Mouse (Mus musculus): Measurements from ENCODE around the gene Olfr115. TPM values are rescaled to one million over a fixed set of nuclear protein-coding genes. Genes with fewer than 3 reads are reported as not detected.

Olfr115 gene
- not detected in 2 replicates for total RNA-seq (2021)
- long read RNA-seq, experiment 1 = 0 reads
- long read RNA-seq, experiment 2 = 0 reads

DNA sequence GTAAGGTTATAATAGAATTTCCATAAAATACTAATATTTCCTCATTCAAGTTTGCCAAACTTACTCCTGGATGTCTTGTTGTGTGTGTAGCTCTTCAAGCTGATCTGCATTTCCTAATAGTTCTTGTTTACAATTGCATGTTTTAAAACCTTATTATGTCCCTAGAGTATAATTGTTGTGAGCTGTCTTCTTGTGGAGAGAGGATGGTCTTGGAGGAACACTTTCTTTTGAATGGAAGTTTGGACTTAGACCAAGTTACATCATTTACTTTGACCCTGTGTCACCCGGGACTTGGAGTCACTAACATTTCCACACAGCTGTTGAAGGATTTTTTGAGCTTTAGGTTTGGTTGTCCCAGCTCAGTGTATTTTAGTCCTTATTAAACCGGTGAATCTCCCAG, at the start of gene Olfr115, which contains the start of gene Olfr116:
TSS of gene Olfr115 (minus strand) at position 101 of the 400 bp plus-strand sequence.
TSS of gene Olfr116 (minus strand) at position 191 of the 400 bp plus-strand sequence.
- no peak for DNase-seq

DNA sequence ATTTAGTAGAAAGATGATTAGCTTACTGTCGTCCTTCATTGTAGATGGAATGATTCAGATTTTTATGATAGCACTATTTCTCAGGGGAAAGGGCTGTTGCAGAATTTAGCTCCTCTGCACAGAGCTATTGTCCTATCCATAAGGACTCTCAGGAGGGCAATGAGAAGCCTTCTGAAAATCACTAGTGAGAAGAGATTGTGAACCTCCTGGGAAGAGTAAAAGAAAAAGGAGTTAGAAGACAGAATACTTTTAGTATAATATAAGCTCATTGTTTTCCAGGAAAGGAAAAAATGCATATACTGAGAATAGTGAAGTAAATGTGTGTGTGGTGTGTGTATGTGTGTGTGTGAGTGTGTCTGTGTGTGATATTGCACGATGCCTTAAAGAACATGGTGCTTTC, 39.8 kb upstream of the Olfr115 start, which contains the start of gene Olfr118:
TSS of gene Olfr118 (plus strand) at position 301 of the 400 bp plus-strand sequence.
- DNase-seq = no peak

DNA sequence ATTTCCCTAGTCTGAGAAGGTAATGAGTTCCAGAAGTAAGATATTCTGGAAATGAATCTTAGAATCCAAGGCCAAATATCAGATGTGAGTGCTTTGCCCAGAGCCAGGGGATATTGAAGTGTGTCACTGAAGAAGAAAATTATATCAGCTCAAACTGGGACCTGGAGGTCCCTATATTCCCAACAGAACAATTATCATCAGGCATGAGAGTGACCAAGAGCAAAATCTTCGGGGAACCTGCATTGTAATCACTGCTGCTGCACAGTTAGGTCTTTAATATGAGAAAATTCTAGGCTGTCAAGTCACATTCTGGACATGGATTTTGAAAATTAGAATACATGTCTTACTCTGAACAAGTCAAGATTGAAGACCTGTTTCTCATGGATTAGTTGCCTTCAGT, 36.8 kb upstream of the Olfr115 start, which contains the start of gene Olfr117:
TSS of gene Olfr117 (minus strand) at position 101 of the 400 bp plus-strand sequence.
- DNase-seq = no peak

DNA sequence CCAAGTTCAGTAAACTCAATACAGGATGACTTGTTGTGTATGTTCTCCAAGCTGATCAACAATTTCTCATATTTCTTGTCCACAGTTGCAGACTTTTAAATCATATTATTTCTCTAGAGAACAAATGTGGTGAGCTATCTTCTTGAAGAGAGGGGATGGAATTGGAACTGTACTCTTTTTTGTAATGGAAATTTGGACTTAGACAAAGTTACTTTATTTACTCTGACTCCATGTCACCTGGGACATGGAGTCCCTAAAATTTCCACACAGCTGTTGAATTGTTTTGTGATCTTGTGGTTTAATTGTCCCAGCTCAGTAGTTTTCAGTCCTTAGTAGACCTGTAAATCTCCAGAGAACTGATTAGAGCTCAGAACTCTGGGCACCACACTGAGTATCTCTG, 34.3 kb downstream of the Olfr115 start, which contains the start of gene Olfr114:
TSS of gene Olfr114 (minus strand) at position 101 of the 400 bp plus-strand sequence.
- DNase-seq = no peak

DNA sequence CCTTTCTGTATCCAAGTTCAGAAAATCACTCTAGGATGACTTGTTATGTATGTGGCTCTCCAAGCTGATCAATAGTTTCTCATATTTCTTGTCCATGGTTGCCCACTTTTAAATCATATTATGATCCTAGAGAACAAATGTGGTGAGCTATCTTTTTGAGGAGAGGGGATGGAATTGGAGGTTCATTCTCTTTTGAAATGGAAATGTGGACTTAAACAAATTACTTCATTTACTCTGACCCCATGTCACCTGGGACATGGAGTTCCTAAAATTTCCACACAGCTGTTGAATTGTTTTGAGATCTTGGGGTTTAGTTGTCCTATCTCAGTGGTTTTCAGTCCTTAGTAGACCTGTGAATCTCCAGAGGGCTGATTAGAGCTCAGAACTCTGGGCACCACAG, 49.3 kb downstream of the Olfr115 start, which contains the start of gene Olfr113:
TSS of gene Olfr113 (minus strand) at position 101 of the 400 bp plus-strand sequence.
- DNase-seq = no peak

DNA sequence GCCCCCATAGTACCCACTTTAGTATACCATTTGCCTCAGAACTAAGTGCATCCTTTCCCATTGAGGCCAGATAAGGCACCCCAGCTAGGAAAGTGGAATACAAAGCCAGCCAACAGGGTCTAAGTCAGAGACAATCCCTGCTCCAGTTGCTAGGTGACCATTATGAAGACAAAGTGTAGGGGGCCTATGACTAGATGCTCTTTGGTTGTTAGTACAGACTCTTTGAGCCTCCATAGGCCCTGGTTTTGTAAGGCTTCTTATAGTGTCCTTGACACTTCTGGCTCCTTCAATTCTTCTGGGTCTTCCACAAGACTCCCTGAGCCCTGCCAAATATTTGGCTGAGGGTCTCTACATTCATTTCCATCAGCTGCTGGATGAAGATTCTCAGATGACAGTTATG, 57.6 kb downstream of the Olfr115 start, which contains the start of gene Olfr112:
TSS of gene Olfr112 (minus strand) at position 101 of the 400 bp plus-strand sequence.
- DNase-seq = no peak

Other genes with a start within 250 kb of the Olfr115 start
- not detected in 2 replicates for gene Olfr105-ps, start 248.1 kb downstream of the Olfr115 start, total RNA-seq (2021)
- gene Olfr106-ps, start 236.7 kb downstream of the Olfr115 start, total RNA-seq (2021) = not detected in 2 replicates
- gene Olfr107, start 227.9 kb downstream of the Olfr115 start, total RNA-seq (2021) = not detected in 2 replicates
- gene Olfr108, start 181.6 kb downstream of the Olfr115 start, total RNA-seq (2021) = not detected in 2 replicates
- gene Olfr109, start 168.2 kb downstream of the Olfr115 start, total RNA-seq (2021) = not detected in 2 replicates
- gene H2-M2, start 143.6 kb downstream of the Olfr115 start, total RNA-seq (2021) = 2.0 TPM in 1 of 2 replicates, not detected in the other
- not detected in 2 replicates for gene Olfr110, start 134.6 kb downstream of the Olfr115 start, total RNA-seq (2021)
- not detected in 2 replicates for gene Olfr111, start 119.1 kb downstream of the Olfr115 start, total RNA-seq (2021)
- not detected in 2 replicates for gene Olfr112, start 57.7 kb downstream of the Olfr115 start, total RNA-seq (2021)
- not detected in 2 replicates for gene Olfr113, start 49.4 kb downstream of the Olfr115 start, total RNA-seq (2021)
- not detected in 2 replicates for gene Olfr114, start 34.4 kb downstream of the Olfr115 start, total RNA-seq (2021)
- gene Olfr116, start 90 bp upstream of the Olfr115 start, total RNA-seq (2021) = not detected in 2 replicates
- not detected in 2 replicates for gene Olfr117, start 36.7 kb upstream of the Olfr115 start, total RNA-seq (2021)
- not detected in 2 replicates for gene Olfr118, start 39.9 kb upstream of the Olfr115 start, total RNA-seq (2021)
- gene Olfr119, start 69.5 kb upstream of the Olfr115 start, total RNA-seq (2021) = not detected in 2 replicates
- not detected in 2 replicates for gene Olfr120, start 94.7 kb upstream of the Olfr115 start, total RNA-seq (2021)
- gene Olfr121, start 121.7 kb upstream of the Olfr115 start, total RNA-seq (2021) = not detected in 2 replicates
- not detected in 2 replicates for gene Olfr122, start 141.5 kb upstream of the Olfr115 start, total RNA-seq (2021)
- gene Olfr123, start 166.4 kb upstream of the Olfr115 start, total RNA-seq (2021) = not detected in 2 replicates
- not detected in 2 replicates for gene Olfr124, start 172.8 kb upstream of the Olfr115 start, total RNA-seq (2021)
- gene Olfr125, start 205.8 kb upstream of the Olfr115 start, total RNA-seq (2021) = not detected in 2 replicates
- gene Olfr126, start 220.4 kb upstream of the Olfr115 start, total RNA-seq (2021) = not detected in 2 replicates